Mouse (Mus musculus) natural killer cell, adult 2 months (primary cell): ENCODE measurements around the gene Rora.

ENCODE experiments used
- DNase-seq, 2 experiments: peaks; one replicate each; pipeline ENCODE4 v3.0.0; 2022; ENCODE audit warnings: low spot score in 2 of 2

Gene Rora

GRCm38 (mm10) chr9:68884451-68885035, 231.0 kb downstream of the Rora start:
- peak; percentile 15 to 33 for DNase-seq

GRCm38 (mm10) chr9:68888670-68889069, 235.1 kb downstream of the Rora start:
- DNase-seq = no peak

- DNase-seq = no peak
These were observed 237.8 kb downstream of the Rora start for GRCm38 (mm10) chr9:68891431-68891830.

- no peak for DNase-seq
These were observed 238.8 kb downstream of the Rora start for GRCm38 (mm10) chr9:68892356-68892755.

- no peak for DNase-seq
These were observed 239.3 kb downstream of the Rora start for GRCm38 (mm10) chr9:68892859-68893258.

GRCm38 (mm10) chr9:68898286-68898685, 244.7 kb downstream of the Rora start:
- DNase-seq = no peak

- no peak for DNase-seq
These were observed 246.1 kb downstream of the Rora start for GRCm38 (mm10) chr9:68899525-68900222.

- no peak for DNase-seq
These were observed 252.8 kb downstream of the Rora start for GRCm38 (mm10) chr9:68906361-68906883.

- DNase-seq = no peak
These were observed 259.0 kb downstream of the Rora start for GRCm38 (mm10) chr9:68912483-68913151.

- no peak for DNase-seq
These were observed 259.7 kb downstream of the Rora start for GRCm38 (mm10) chr9:68913191-68913697.

- DNase-seq = no peak
These were observed 261.1 kb downstream of the Rora start for GRCm38 (mm10) chr9:68914541-68915275.

GRCm38 (mm10) chr9:68916741-68917140, 263.2 kb downstream of the Rora start:
- no peak for DNase-seq

GRCm38 (mm10) chr9:68923128-68923601, 269.6 kb downstream of the Rora start:
- no peak for DNase-seq

GRCm38 (mm10) chr9:68926406-68926805, 272.8 kb downstream of the Rora start:
- DNase-seq = no peak

- DNase-seq = no peak
These were observed 279.6 kb downstream of the Rora start for GRCm38 (mm10) chr9:68933159-68933558.

- DNase-seq = no peak
These were observed 280.7 kb downstream of the Rora start for GRCm38 (mm10) chr9:68934238-68934637.

GRCm38 (mm10) chr9:68935611-68936010, 282.0 kb downstream of the Rora start:
- DNase-seq = no peak

GRCm38 (mm10) chr9:68941037-68941436, 287.5 kb downstream of the Rora start:
- no peak for DNase-seq

GRCm38 (mm10) chr9:68942595-68943011, 289.0 kb downstream of the Rora start:
- no peak for DNase-seq

GRCm38 (mm10) chr9:68944026-68944425, 290.4 kb downstream of the Rora start:
- DNase-seq = no peak

- no peak for DNase-seq
These were observed 294.1 kb downstream of the Rora start for GRCm38 (mm10) chr9:68947707-68948106.

GRCm38 (mm10) chr9:68948141-68948540, 294.6 kb downstream of the Rora start:
- no peak for DNase-seq
